Comparison of ENCODE assay signal across 25 mouse cellular contexts in genomic region chr4:107119056-107119455, GRCm38 (mm10). TPM values are rescaled to one million over a fixed set of nuclear protein-coding genes. Genes with fewer than 3 reads are reported as not detected.
DNase-seq lines count a peak whose midpoint lies in the region; ATAC-seq and TF ChIP-seq lines count a peak whose summit lies in the region.
"Had no signal": no experiment of that assay in that cellular context is flagged by ENCODE, and none has a peak within 500 bp of the region (broad histone marks: within the 10 kb centered on the region; RNA-seq: fewer than 3 reads in every experiment).

No protein-coding gene starts in this region.

- WGBS in midbrain, embryonic 10.5 days, result 66% methylated on average over 3 of the region's 4 CpGs
- WGBS in midbrain, embryonic 14.5 days, result 59% methylated on average over 4 of the region's 4 CpGs
- 48% methylated on average over 3 of the region's 4 CpGs for WGBS in stomach, postnatal 0 days

- TF ChIP-seq EP300 in stomach, postnatal 0 days (optimal IDR thresholded peaks at IDR 0.05), result no peak

- 0 out of 2 replicates have a peak overlapping the region, but pooled peaks have one; percentile 34 for H3K27ac ChIP-seq in midbrain, embryonic 10.5 days (replicated peaks)
- no peak overlapping the region for H3K27ac ChIP-seq in midbrain, embryonic 14.5 days (replicated peaks; ENCODE audit: low read depth, low read length)
- H3K27ac ChIP-seq in stomach, postnatal 0 days (replicated peaks), result no peak overlapping the region
- H3K27ac ChIP-seq: forebrain, embryonic 13.5 days; heart, embryonic 15.5 days; kidney, postnatal 0 days; limb, embryonic 12.5 days; liver, embryonic 13.5 days; midbrain, embryonic 15.5 days had no signal

- no peak overlapping the region for H3K9ac ChIP-seq in midbrain, embryonic 14.5 days (replicated peaks; ENCODE audit: low read length)
- H3K9ac ChIP-seq in stomach, postnatal 0 days (ENCODE audit: low read length), result no peak overlapping the region
- H3K9ac ChIP-seq: forebrain, embryonic 13.5 days; heart, embryonic 15.5 days; limb, embryonic 12.5 days; liver, embryonic 13.5 days; midbrain, embryonic 15.5 days had no signal

- H3K27me3 ChIP-seq in midbrain, embryonic 10.5 days (ENCODE audit: low read depth, poor library complexity, severe bottlenecking), result no peaks in the 10 kb centered on the region
- H3K27me3 ChIP-seq in midbrain, embryonic 14.5 days (ENCODE audit: control insufficient read depth, insufficient read depth, low read length), result no peaks in the 10 kb centered on the region
- H3K27me3 ChIP-seq in stomach, postnatal 0 days (ENCODE audit: control insufficient read depth, insufficient read depth, low read length), result no peaks in the 10 kb centered on the region
- H3K27me3 ChIP-seq: CH12.LX; forebrain, embryonic 13.5 days; limb, embryonic 12.5 days; midbrain, embryonic 15.5 days had no signal

- no peaks in the 10 kb centered on the region for H3K36me3 ChIP-seq in midbrain, embryonic 10.5 days
- H3K36me3 ChIP-seq in midbrain, embryonic 14.5 days (ENCODE audit: control insufficient read depth, insufficient read depth, low read length), result no peaks in the 10 kb centered on the region
- no peaks in the 10 kb centered on the region for H3K36me3 ChIP-seq in stomach, postnatal 0 days (ENCODE audit: control insufficient read depth, insufficient read depth, low read length)
- H3K36me3 ChIP-seq: heart, embryonic 15.5 days; limb, embryonic 12.5 days; liver, embryonic 13.5 days; midbrain, embryonic 15.5 days had no signal

- no peaks in the 10 kb centered on the region for H3K9me3 ChIP-seq in midbrain, embryonic 10.5 days (replicated peaks)
- H3K9me3 ChIP-seq in midbrain, embryonic 14.5 days (ENCODE audit: control insufficient read depth, low read length), result no peaks in the 10 kb centered on the region
- H3K9me3 ChIP-seq in stomach, postnatal 0 days (ENCODE audit: control insufficient read depth, low read length), result no peaks in the 10 kb centered on the region
- H3K9me3 ChIP-seq: forebrain, embryonic 13.5 days; heart, embryonic 15.5 days; limb, embryonic 12.5 days; liver, embryonic 13.5 days; midbrain, embryonic 15.5 days had no signal

- H3K4me2 ChIP-seq in midbrain, embryonic 14.5 days (ENCODE audit: low read length), result no peak overlapping the region
- no peak overlapping the region for H3K4me2 ChIP-seq in stomach, postnatal 0 days (replicated peaks; ENCODE audit: low read depth)
- H3K4me2 ChIP-seq: forebrain, embryonic 13.5 days; heart, embryonic 15.5 days; limb, embryonic 12.5 days; liver, embryonic 13.5 days; midbrain, embryonic 15.5 days had no signal

- no peak for TF ChIP-seq CTCF in stomach, postnatal 0 days (IDR thresholded peaks at IDR 0.05; ENCODE audit: low read depth)

- H3K4me3 ChIP-seq in midbrain, embryonic 10.5 days, result no peak overlapping the region
- no peak overlapping the region for H3K4me3 ChIP-seq in midbrain, embryonic 14.5 days (replicated peaks; ENCODE audit: low read depth, low read length)
- H3K4me3 ChIP-seq in stomach, postnatal 0 days (ENCODE audit: low read depth, low read length), result no peak overlapping the region
- H3K4me3 ChIP-seq: forebrain, embryonic 13.5 days; heart, embryonic 15.5 days; limb, embryonic 12.5 days; liver, embryonic 13.5 days; midbrain, embryonic 15.5 days; myocyte had no signal

- DNase-seq in kidney, adult 11 months, result peak; percentile 43
- DNase-seq in kidney, adult 9 months, result no peak
- DNase-seq in midbrain, embryonic 10.5 days (ENCODE audit: low spot score), result no peak
- DNase-seq in midbrain, embryonic 14.5 days, result no peak
- peak; percentile 31 for DNase-seq in lung, postnatal 10 days
- DNase-seq in stomach, postnatal 0 days (ENCODE audit: low spot score), result peak; percentile 87
- no peak for DNase-seq in embryo, embryonic 10.5 days (ENCODE audit: low spot score)
- DNase-seq in retina, embryonic 14.5 days (ENCODE audit: low spot score), result no peak
- DNase-seq: adrenal gland, postnatal 25 days; cerebellum, adult 11-12 months; cerebellum, postnatal 25 days; gastrocnemius, postnatal 25 days; heart, postnatal 4 days; liver, embryonic 13.5 days; thymus, adult 2 months had no signal

- no peak for ATAC-seq in midbrain, embryonic 14.5 days (ENCODE audit: low FRiP score, low TSS enrichment)
- peak; percentile 55 for ATAC-seq in stomach, postnatal 0 days (ENCODE audit: low FRiP score, low TSS enrichment)
- ATAC-seq: forebrain, embryonic 13.5 days; hindbrain, embryonic 16.5 days; midbrain, embryonic 15.5 days had no signal

- H3K4me1 ChIP-seq in midbrain, embryonic 10.5 days, result peaks cover 30% of the 10 kb centered on the region
- H3K4me1 ChIP-seq in midbrain, embryonic 14.5 days (ENCODE audit: control insufficient read depth, insufficient read depth, low read length), result 0 out of 2 replicates have a peak, but pooled peaks cover 3% of the 10 kb centered on the region
- H3K4me1 ChIP-seq in stomach, postnatal 0 days (replicated peaks; ENCODE audit: control insufficient read depth, insufficient read depth), result no peaks in the 10 kb centered on the region; the same call in 1 of the 2 replicates
- H3K4me1 ChIP-seq: heart, embryonic 15.5 days had no signal

RNA-seq across cellular contexts. Expression of gene Cdcp2, which starts 22.4 kb away (rescaled TPM):
- 0.11 and 0.22 TPM in 2 replicates for polyA plus RNA-seq in midbrain, embryonic 10.5 days (2016; fragmentation: Nextera tagmentation; extraction: Ambion mirVana)
- 0.08 TPM in 1 of 2 replicates, not detected in the other for polyA plus RNA-seq in midbrain, embryonic 14.5 days (2014; fragmentation: Nextera tagmentation; extraction: Ambion mirVana)
- not detected in 2 replicates for polyA plus RNA-seq in stomach, postnatal 0 days (2015; fragmentation: Nextera tagmentation; extraction: Ambion mirVana)
- polyA plus RNA-seq: forebrain, embryonic 13.5 days; heart, embryonic 15.5 days; limb, embryonic 12.5 days; liver, embryonic 13.5 days; midbrain, embryonic 15.5 days; myocyte; neural tube, embryonic 14.5 days; urinary bladder, adult 2 months had no signal

RNA-seq across cellular contexts. Expression of gene Cyb5rl, which starts 52.3 kb away (rescaled TPM):
- 7.6 and 9.9 TPM in 2 replicates for polyA plus RNA-seq in midbrain, embryonic 10.5 days (2016; fragmentation: Nextera tagmentation; extraction: Ambion mirVana)
- polyA plus RNA-seq in midbrain, embryonic 14.5 days (2014; fragmentation: Nextera tagmentation; extraction: Ambion mirVana), result 5.2 and 5.3 TPM in 2 replicates
- 5.6 and 6.2 TPM in 2 replicates for polyA plus RNA-seq in stomach, postnatal 0 days (2015; fragmentation: Nextera tagmentation; extraction: Ambion mirVana)

RNA-seq across cellular contexts. Expression of gene Mrpl37, which starts 52.4 kb away (rescaled TPM):
- polyA plus RNA-seq in midbrain, embryonic 10.5 days (2016; fragmentation: Nextera tagmentation; extraction: Ambion mirVana), result 122 and 123 TPM in 2 replicates
- 72.9 and 85.5 TPM in 2 replicates for polyA plus RNA-seq in midbrain, embryonic 14.5 days (2014; fragmentation: Nextera tagmentation; extraction: Ambion mirVana)
- polyA plus RNA-seq in stomach, postnatal 0 days (2015; fragmentation: Nextera tagmentation; extraction: Ambion mirVana), result 52.6 and 54.6 TPM in 2 replicates

RNA-seq across cellular contexts. Expression of gene Tmem59, which starts 59.1 kb away (rescaled TPM):
- polyA plus RNA-seq in midbrain, embryonic 10.5 days (2016; fragmentation: Nextera tagmentation; extraction: Ambion mirVana), result 279 and 311 TPM in 2 replicates
- 334 and 361 TPM in 2 replicates for polyA plus RNA-seq in midbrain, embryonic 14.5 days (2014; fragmentation: Nextera tagmentation; extraction: Ambion mirVana)
- 473 and 483 TPM in 2 replicates for polyA plus RNA-seq in stomach, postnatal 0 days (2015; fragmentation: Nextera tagmentation; extraction: Ambion mirVana)

RNA-seq across cellular contexts. Expression of gene Tceanc2, which starts 59.9 kb away (rescaled TPM):
- polyA plus RNA-seq in midbrain, embryonic 10.5 days (2016; fragmentation: Nextera tagmentation; extraction: Ambion mirVana), result 30.6 and 39.7 TPM in 2 replicates
- polyA plus RNA-seq in midbrain, embryonic 14.5 days (2014; fragmentation: Nextera tagmentation; extraction: Ambion mirVana), result 15.0 and 18.7 TPM in 2 replicates
- 17.5 and 21.2 TPM in 2 replicates for polyA plus RNA-seq in stomach, postnatal 0 days (2015; fragmentation: Nextera tagmentation; extraction: Ambion mirVana)

Comparison
In these comparisons a context has a peak if more than half of its experiments do, and no peak if none do; other contexts are left out.
1. DNase-seq: peak in kidney, adult 11 months (single experiment), lung, postnatal 10 days (single experiment) and stomach, postnatal 0 days (single experiment); none in kidney, adult 9 months (single experiment), midbrain, embryonic 10.5 days (single experiment), midbrain, embryonic 14.5 days (single experiment), embryo, embryonic 10.5 days (single experiment) and retina, embryonic 14.5 days (single experiment).